Mouse (Mus musculus): ENCODE results near the gene Mreg.

Gene Mreg

GRCm38 (mm10) chr1:72227546-72227945, 15.4 kb upstream of the Mreg start:
- DNase-seq (ENCODE audit: low read depth, low spot score): no peak

- no peak for DNase-seq (ENCODE audit: low read depth, low spot score)
Observed at GRCm38 (mm10) chr1:72226887-72227481, 14.9 kb upstream of the Mreg start.

GRCm38 (mm10) chr1:72226172-72226886, 14.2 kb upstream of the Mreg start:
- DNase-seq (ENCODE audit: low read depth, low spot score): peak; percentile 77

GRCm38 (mm10) chr1:72225720-72226171, 13.6 kb upstream of the Mreg start:
- peak; percentile 88 for DNase-seq (ENCODE audit: low read depth, low spot score)

- no peak for DNase-seq (ENCODE audit: low read depth, low spot score)
Observed at GRCm38 (mm10) chr1:72225054-72225718, 13.1 kb upstream of the Mreg start.

- DNase-seq (ENCODE audit: low read depth, low spot score): no peak
Observed at GRCm38 (mm10) chr1:72220008-72220407, 7.9 kb upstream of the Mreg start.

GRCm38 (mm10) chr1:72219116-72219515, 7.0 kb upstream of the Mreg start:
- DNase-seq (ENCODE audit: low read depth, low spot score): no peak

- DNase-seq (ENCODE audit: low read depth, low spot score): no peak
Observed at GRCm38 (mm10) chr1:72218626-72219025, 6.5 kb upstream of the Mreg start.

- no peak for DNase-seq (ENCODE audit: low read depth, low spot score)
Observed at GRCm38 (mm10) chr1:72216761-72217160, 4.7 kb upstream of the Mreg start.

GRCm38 (mm10) chr1:72215174-72215573, 3.1 kb upstream of the Mreg start:
- DNase-seq (ENCODE audit: low read depth, low spot score): no peak

- no peak for DNase-seq (ENCODE audit: low read depth, low spot score)
Observed at GRCm38 (mm10) chr1:72214470-72214961, 2.4 kb upstream of the Mreg start.

GRCm38 (mm10) chr1:72213954-72214353, 1.8 kb upstream of the Mreg start:
- no peak for DNase-seq (ENCODE audit: low read depth, low spot score)

- no peak for DNase-seq (ENCODE audit: low read depth, low spot score)
Observed at GRCm38 (mm10) chr1:72210803-72211679, 1.1 kb downstream of the Mreg start.

- no peak for DNase-seq (ENCODE audit: low read depth, low spot score)
Observed at GRCm38 (mm10) chr1:72208095-72208494, 4.0 kb downstream of the Mreg start.

GRCm38 (mm10) chr1:72205113-72205512, 7.0 kb downstream of the Mreg start:
- no peak for DNase-seq (ENCODE audit: low read depth, low spot score)

GRCm38 (mm10) chr1:72203204-72203603, 8.9 kb downstream of the Mreg start:
- DNase-seq (ENCODE audit: low read depth, low spot score): no peak

- no peak for DNase-seq (ENCODE audit: low read depth, low spot score)
Observed at GRCm38 (mm10) chr1:72202705-72203104, 9.4 kb downstream of the Mreg start.

GRCm38 (mm10) chr1:72202068-72202467, 10.0 kb downstream of the Mreg start:
- no peak for DNase-seq (ENCODE audit: low read depth, low spot score)

GRCm38 (mm10) chr1:72201126-72201525, 11.0 kb downstream of the Mreg start:
- no peak for DNase-seq (ENCODE audit: low read depth, low spot score)

GRCm38 (mm10) chr1:72198142-72198806, 13.8 kb downstream of the Mreg start:
- DNase-seq (ENCODE audit: low read depth, low spot score): no peak

Measured in mesoderm, embryonic 11.5 days (tissue).